Mouse (Mus musculus) MEL-GATA-1-ER (cell line): ENCODE data around the gene Gadd45a.

Source experiments
- DNase-seq: peaks from one replicate; pipeline ENCODE4 v3.0.0-alpha.2; 2012; ENCODE audit warnings: low read depth; ENCODE audit errors: extremely low read depth

Gadd45a gene

DNA sequence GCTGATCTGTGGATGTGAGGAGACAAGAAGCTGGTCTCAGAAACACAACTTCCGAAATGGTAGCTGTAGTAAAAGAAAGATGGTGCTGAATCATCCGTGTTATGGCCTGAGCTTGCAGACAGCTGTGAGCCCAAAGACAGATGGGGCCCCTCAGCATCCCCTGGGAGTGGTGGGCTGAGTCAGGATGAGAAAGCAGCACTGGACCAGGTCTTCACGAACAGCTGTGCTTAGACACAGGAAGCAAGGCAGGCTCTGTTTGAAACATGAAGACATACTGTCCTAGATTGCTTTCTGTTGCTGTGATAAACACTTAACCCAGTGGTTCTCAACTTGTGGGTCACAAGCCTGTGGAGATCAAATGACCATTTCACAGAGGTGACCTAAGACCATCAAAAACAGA is 49.6 kb downstream of the Gadd45a start:
- DNase-seq = no peak

DNA sequence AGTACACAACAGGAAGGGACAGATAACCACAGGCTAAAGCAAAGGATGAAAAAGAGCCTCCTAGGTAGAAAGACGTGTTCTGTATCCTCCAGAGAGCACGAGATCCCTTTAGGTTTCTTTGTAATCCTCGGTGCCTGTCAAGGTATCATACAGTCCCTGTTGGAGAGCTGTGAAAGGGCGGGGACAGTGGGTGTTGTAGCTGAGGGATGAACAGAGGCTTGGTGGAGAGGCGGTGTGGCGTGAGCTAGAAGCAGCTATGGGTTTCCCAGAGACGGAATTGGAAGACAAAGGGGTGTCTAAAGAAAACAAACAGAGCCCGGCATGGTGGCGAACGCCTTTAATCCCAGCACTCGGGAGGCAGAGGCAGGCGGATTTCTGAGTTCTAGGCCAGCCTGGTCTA is 51.2 kb downstream of the Gadd45a start:
- DNase-seq = no peak

- no peak for DNase-seq
Observed at GRCm38 (mm10) chr6:66985500-66985899, 51.8 kb downstream of the Gadd45a start.
